Mouse (Mus musculus): Measurements from ENCODE around the gene Anapc15-ps.
"Not testable (repeated sequence)": the region's sequence is repeated elsewhere in the genome, so short reads cannot be mapped to it uniquely, and the experiment has no call there.

Anapc15-ps gene

DNA sequence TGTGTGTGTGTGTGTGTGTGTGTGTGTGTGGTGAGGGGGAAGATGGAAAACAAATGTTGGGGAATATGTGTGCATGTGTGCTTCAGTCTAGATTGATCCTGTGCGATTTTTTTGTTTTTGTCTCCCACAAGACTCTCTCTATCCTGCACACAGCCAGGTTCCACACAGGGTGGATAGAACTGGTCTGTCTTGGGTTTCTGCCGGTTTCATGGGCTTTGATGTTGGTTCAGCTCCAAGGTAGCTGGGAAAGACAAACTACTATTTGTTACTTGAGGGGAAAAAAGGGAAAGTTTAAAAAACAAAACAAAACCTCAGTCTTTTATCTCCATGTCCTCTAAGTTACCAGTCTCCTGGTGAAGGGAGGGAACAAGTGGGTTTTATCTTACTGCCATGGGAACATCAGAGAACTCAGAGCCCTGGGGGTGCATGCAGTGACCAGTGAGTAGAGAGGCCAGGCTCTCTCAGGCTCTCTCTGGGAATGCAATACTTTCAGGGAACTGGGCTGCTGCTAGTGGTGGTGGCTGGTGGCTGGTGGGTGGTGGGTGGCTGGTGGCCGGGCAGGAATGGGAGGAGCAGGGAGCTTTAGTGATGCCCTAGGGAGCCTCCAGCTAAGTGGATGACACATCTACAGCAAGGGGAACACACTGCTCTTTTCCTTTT lies 5.8 kb downstream of the Anapc15-ps start:
- DNase-seq (ENCODE audit: low spot score) = no peak

DNA sequence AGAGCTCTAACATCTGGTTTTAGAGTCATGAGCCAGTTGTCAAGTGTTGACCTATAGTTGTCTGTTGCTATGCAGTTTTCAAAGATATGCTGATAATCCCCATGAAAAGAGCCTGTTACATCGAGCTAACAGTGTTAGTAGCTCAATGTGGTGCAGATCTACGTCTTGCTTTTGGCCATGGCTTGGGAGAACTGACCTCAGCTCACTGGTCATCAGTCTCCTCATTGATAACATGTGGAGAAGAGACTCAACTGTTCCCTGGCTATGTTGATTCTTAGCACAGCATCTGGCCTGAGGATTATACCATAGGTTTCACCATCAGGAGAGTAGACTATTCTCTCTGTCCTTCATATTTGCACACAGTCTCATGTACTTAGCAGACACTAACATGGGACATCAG lies 6.5 kb downstream of the Anapc15-ps start:
- no peak for DNase-seq (ENCODE audit: low spot score)

DNA sequence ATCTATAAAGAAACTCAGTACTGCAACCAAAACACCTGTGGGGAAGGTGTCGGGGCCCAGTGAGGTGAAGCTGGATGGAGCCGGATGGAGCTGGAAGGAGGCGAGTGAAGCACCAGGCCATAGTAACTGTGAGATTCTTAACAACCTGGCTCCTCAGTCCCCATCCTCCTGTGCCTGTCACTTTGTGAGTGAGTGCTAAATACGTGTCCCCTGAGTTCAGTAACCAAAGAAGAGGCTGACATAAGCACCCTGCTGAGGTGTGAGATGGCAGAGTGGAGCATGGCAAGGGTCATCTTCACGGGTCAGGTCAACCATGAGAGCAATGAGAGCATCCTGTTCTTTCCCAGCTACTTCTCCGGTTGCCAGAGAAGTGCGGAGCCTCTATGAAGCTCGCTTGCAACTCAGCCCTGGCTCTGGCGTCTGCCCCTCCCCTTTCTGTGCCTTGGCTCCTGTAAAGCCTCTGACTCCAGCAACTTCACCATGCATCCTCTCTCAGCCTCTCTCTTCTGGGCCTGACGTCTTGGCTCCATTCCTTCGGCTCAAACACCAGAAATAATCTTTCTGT lies 7.7 kb downstream of the Anapc15-ps start:
- DNase-seq (ENCODE audit: low spot score) = no peak

DNA sequence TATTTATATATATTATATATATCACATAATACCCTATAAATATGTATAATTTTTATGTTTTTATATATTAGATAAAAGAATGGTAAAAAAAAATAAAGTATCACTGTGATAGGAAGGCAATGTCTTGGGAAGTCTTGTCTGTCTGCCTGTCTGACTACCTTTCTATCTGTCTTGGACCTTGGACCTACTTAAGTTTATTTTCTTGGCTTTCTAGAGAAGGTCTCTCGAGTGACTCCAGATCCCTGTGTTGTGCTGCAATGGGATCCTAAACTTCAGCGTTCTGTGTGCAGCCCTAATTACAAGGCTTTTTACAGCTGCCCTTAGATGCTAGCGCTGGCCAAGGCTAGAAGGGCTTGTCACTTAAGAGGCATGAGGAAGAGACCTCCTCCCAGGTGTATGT lies 8.6 kb downstream of the Anapc15-ps start:
- DNase-seq (ENCODE audit: low spot score) = no peak

DNA sequence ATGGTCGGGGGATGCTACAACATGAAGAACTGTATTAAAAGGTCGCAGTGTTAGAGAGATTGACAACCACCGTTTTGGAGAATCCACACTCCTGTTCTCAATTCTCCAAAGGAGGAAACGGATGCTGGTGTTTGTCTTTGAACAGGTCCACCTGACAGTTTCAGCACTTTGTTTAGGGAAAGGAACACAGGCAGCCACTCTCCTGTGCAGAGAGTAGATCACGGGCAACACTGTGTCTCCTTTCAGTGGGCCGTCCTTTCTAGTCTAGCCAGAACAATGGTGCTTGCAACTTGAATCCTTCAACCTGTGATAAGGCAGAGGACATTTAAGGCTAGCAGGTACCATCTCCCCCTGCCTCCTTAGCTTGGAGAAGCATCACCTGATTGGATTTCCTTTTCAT lies 12.9 kb downstream of the Anapc15-ps start:
- DNase-seq (ENCODE audit: low spot score) = no peak

DNA sequence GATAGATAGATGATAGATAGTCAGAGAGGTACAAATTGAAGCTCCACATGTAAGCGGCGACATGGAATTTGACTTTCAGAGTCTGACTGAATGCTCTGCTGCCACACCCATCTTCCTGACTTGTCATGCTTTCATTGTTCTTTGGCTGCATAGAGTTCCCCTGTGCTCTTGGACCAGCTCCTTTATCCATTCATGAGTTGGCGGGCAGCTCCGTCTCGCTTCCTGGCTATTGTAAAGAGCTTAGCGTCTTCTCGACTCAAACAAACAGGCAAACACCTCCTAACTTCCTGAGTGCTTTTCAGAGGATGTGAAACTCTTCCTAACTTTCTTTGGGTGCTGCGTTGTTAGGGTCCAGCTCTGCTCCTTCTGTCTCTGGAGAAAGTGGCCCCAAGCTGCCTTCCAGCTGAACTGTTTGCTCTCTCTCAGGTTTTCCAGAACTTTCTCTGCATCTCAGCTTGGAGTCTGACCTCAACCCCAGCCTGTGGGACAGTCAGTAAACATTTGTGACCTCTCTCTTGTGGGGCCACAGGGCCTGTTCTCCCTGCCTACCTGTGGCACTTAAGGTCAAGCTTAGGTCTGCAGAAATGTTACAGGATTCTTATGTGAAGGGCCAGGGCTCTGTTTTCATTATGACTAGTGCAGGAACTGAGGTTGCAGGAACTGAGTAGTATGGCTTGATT lies 13.6 kb downstream of the Anapc15-ps start:
- no peak for DNase-seq (ENCODE audit: low spot score)

DNA sequence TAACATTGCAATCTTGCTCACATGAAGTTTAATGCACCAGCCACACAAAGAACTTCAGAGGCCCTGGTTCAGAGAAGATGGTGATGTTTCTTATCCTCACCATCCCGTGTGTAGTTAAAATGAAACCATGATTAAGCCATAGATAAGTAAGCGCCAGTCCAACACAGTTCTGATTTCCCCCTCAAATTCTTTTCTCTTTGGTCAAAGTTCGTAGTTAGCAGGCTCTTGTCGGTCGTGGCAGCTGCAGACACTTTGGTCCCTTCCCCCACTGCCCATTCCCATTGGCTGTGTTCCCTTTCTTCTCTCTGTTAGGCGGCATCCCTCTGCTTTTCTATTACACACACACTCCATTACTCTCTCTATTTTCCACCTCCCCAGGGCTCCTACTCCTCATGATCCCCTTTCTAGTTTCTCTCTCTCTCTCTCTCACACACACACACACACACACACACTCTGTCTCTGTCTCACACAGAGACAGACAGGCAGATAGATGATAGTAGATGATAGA lies 14.4 kb downstream of the Anapc15-ps start:
- DNase-seq (ENCODE audit: low spot score) = no peak

DNA sequence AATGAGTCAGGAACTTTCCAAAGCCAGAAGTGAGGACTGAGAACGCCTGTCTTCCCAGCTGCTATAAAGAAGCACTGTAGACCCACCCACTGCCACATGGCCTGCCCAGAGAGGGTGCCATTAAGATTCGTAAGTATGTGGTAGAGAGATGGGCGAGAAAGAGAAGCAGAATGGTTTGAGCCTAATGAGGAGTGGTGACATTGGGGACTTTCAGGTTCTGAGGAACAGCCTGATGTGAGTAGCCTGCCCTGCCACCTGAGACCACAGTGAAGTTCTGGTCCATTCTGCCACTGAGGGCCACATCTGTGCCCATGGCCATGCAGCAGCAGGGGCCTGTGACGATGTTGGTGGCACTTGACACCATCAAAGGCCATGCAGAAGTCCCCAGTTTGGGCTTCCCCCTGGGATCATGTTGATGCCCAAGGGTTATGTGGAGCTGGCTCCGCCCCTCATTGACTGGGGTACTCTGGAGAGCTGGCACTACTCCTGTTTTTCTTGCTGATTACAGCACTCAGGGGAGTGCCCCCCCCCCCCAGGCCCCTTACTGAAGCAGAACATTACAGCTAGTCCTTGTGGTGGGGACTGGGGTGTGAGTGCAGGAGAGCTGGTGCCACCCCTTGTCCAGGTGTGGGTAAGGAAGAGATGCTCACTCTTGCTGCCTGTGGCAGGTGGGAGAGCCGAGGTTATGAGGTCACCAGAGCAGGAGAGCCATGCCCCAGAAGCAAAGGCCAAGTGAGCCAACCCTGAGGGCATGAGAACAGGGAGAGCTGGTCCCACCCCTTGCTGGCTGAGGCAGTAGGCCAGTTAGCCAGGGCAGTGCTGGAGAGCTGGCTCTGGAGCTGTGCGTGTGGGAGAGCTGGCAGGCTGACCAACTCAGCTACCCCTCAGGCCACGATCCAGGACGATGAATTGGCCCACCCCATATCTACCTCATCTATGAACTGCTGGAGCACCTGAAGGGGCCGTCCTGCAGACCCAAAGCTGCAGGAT lies 16.7 kb downstream of the Anapc15-ps start:
- DNase-seq (ENCODE audit: low spot score) = no peak

DNA sequence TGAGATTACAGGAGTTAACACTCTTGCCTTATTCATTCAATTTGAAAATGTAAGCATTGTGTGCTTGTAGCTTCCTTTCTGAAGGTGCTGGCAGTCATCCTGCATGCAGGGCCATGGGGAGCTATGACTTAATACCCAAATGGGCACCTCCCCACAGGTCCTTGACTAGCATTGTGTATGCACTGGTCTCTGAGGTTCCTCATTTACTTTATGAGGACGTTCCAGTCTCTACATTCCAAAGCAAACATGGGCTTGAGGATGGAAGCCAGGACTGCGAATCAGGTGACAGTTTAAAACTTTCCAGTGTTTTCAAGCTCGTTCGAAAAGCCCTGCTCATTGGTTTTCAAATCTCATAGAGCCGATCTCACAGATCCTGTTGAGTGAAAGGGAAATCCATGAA lies 21.1 kb downstream of the Anapc15-ps start:
- DNase-seq (ENCODE audit: low spot score) = no peak

DNA sequence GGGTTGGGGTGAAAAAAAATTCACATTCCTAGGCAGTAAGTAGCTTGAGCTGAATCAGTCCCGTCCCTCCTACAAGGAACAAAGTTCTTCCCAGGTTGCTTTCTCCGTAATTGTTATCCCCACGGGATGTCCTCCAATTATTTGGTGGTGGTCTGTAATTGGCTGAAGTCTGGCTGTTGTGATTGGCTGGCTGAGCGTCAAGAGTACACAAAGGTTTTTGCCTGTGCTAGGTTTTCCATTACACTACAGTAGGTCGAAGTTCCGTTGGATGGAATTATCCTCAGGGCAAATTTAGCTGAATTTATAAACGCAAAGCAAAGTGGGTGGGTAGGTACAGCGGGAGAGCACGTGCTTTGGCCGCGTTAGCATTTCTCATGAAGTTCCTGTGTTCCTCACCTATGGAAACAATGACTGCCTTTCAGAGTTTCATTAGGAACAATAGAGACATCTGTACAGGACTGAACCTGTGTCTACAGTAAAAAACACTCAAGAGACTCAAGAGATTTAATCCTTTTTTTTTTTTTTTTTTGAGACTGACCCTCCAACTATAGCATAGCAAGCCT lies 24.8 kb downstream of the Anapc15-ps start:
- no peak for DNase-seq (ENCODE audit: low spot score)

DNA sequence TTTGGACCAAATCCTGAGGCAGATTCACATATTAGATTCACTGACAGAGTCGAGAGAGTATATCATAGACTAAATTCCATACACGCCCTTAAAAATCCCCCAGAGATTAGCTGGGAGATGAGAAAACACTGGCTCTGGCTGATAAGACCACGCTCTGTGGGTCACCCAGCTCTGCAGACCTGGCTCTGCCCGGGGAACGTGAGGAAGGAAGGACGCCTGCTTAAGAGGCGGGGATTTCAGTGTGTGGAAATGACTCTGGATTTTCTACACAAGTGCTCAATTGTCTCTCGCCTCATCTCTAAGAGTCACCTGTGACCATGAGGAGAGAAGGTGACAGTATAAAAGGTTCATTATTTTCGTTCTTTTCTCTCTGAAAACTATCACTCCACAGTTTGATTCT lies 26.1 kb downstream of the Anapc15-ps start:
- DNase-seq (ENCODE audit: low spot score) = no peak

DNA sequence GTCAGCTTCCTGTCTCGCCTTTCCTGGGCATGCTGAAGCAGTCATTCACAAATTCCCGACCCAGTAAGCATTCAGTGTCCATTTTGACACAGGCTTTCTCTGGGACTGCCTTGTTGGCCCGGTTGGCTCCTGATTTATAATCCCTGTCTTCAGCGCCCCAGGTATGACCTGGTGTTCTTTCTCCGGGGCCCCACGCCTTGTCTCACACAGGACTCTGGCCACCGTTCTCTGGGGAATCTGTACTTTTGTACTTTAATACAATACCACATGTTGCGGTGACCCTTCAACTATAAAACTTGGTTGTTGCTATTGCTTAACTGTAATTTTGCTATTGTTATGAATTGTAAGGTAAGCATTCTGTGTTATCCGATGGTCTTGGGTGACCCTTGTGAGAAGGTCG lies 26.7 kb downstream of the Anapc15-ps start:
- no peak for DNase-seq (ENCODE audit: low spot score)

DNA sequence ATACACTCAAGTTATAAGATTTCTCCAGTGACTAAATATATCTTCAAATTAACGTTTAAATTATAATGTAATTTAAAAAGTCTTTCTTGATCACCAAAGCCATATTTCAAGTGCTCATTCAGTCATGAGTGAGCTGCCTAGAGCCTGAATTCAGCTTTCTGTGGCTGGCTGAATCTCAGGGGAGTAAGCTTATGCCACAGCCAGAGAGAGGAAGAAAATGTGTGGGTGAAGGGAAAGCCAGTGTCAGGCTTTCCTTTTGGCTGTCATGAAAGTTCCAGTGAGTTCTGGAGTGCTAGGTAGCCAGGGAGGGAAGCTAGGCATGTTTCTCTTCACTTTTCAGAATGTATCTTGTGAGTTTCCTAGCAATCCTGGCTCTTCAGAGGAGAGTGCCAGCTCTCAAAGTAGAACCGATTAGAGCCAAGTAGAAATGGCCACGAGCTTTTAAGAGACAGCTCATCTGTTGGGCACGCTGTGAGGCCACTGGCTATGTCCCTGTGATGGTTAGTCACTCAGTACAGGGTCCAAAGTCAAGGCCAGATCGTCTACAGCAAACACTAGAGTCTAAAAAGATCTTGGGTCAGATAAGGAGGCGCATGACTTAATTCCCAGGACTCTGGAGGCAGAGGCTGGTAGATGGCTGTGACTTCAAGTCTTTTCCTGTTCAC lies 29.4 kb downstream of the Anapc15-ps start:
- DNase-seq (ENCODE audit: low spot score) = no peak

DNA sequence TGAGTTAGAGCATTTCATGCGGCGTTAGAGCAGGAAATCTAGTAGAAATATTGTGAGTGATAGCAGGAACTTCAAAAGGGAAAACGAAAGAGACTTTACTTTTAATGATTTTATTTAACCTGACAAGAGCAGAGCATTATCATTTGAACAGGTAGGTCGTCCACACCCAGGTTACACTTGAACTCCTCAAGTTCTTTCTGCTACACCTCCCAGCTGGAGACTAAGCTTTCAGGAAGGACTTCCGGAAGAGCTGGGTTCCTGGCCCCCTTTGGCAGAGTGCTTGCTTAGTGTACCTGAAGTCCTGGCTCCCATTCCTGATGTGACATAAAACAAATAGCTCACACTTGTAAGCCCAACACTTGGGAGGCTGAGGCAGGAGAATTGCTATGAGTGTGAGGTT lies 30.2 kb downstream of the Anapc15-ps start:
- no peak for DNase-seq (ENCODE audit: low spot score)

DNA sequence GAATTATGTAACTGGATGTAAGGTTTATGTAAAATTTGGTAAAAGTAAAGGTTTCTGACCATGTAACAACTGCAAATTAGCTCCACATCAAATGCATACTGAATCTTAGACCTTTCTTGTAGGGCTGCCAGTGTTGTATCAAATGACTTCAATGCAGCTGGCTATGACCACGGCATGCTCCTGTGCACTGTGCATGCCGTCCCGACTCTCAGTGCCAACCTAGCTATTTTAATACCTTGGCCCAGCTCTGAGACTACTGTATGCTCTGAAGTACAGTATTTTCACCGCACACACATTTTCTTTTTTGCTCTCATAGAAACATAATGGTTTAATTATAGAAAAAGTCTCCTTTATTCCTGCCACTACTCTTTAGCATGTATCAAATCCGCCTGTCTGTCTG lies 31.9 kb downstream of the Anapc15-ps start:
- DNase-seq (ENCODE audit: low spot score) = no peak

DNA sequence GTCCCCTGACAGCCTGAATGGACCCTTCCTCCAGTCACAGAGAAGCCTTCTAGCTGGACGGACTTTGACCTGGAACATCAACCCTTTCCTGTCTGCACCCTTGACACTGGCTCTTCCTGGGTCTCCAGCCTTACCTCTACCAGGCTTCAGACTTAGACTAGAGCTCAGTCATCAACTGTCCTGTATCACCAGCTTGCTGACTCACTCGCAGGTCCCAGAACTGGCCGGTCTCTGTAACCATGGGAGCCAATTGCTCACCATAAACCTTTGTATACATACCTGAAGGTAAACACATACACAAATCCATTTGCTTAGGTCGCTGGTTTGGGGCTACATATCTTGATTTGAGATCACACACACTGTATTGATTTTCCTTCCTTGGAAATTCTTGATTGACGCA lies 33.8 kb downstream of the Anapc15-ps start:
- no peak for DNase-seq (ENCODE audit: low spot score)

DNA sequence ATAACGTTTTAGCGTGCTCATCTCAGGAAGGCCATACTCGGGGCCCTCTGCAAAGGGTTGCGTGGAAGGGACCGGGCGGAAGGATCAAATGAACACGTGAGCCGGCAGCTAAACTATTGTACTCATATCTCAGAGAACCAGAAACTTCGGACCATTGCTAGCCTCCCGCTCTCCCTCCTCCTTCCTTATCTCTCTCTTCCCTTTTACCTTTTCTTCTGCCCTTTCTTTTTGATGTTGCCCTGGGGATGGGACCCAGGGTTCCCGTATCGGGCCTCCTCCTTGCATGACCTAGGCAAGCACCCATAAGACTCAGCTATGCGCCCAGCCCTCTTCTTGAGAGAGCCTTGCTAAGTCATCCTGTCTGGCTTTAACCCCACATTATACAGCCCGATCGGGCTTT lies 38.5 kb downstream of the Anapc15-ps start:
- DNase-seq (ENCODE audit: low spot score) = no peak

DNA sequence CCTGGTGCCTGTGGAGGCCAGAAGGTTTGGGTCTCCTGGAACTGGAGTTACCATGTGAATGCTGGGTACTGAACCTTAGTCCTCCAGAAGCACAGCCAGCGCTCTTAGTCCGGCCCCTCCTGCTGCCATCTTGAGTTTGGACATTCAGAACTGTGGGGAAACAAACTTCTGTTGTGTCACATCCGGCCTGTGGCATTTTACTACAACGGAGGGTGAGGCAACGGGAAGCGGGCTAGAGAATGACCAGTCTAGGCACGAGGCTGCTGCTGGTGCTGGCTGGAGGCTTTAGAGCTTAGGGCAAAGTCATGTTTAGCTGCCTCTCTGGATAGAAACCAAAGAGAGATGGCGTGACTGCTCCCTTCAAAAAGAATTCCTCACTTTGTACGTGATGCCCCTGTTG lies 39.0 kb downstream of the Anapc15-ps start:
- no peak for DNase-seq (ENCODE audit: low spot score)

DNA sequence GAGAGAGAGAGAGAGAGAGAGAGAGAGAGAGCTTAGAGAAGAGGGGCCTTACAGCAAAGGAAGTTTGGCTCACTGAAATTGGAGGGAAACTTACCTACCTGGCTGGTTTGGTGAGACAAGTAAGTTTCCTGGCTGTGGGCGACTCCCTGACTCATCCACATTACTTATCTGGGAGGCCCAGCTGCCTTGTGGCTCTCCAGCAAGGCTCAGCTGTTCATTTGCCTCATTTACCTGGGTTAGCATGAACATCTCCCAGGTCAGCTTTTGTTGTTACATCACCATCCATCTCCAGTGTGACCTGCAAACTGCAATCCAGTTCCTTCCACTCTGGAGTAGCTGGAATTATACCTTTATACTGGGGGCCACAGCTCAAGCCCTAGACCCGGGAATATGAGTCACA lies 41.7 kb downstream of the Anapc15-ps start:
- no peak for DNase-seq (ENCODE audit: low spot score)

DNA sequence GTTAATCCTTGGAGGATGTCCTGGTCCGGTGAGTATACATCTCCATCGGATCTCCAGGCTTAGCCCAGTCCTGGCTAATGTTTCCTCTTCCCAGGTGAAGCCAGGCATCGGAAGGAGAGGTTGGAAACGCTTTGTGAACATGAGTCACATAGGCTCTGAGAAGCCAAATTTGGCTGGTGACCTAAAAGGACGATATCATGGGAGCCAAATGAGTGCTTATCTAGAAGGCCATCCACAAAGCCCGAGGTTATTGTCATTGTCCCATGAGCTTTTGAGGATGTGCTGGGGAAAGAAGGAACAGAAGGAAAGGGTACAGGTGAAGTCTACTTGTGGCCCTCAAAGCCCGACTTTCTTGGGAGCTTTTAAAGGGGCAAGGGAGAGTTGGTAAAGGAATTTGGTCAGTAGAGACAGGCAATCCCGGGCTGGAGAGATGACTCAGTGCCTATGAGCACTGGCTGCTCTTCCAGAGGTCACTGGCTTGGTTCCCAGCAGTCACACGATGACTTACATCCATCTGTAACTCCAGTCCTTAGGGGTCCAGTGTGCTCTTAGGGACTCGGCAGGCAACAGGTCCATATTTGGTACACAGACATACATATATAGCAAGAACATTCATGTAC lies 42.4 kb downstream of the Anapc15-ps start:
- no peak for DNase-seq (ENCODE audit: low spot score)

DNA sequence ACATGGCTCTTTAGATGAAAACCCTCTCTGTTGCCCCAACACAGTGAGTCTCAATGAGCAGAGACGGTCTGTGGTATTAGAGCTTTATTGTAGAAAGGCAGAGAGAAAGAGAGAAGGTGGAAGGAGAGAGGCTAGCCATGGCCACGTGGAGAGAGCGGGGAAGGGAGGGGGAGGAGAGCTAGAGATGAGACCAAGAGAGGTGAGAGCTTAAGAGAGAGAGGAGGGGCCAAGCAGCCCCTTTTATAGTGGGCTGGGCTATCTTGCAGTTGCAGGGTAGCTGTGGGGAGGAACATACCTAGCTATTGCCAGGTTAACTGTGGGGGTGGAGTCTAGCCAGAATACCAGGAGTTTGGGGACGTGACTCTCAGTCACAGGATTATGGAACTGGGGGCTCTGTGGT lies 43.1 kb downstream of the Anapc15-ps start:
- DNase-seq (ENCODE audit: low spot score) = not testable (repeated sequence)

Measured in T-cell, adult 2 months (primary cell).